Mouse (Mus musculus): ENCODE data around the gene Galnt6. TPM values are rescaled to one million over a fixed set of nuclear protein-coding genes. Genes with fewer than 3 reads are reported as not detected.

The Galnt6 gene
- total RNA-seq, 4 experiments from 2014 or later = 12.4 to 15.1 (median 14.4) TPM

DNA sequence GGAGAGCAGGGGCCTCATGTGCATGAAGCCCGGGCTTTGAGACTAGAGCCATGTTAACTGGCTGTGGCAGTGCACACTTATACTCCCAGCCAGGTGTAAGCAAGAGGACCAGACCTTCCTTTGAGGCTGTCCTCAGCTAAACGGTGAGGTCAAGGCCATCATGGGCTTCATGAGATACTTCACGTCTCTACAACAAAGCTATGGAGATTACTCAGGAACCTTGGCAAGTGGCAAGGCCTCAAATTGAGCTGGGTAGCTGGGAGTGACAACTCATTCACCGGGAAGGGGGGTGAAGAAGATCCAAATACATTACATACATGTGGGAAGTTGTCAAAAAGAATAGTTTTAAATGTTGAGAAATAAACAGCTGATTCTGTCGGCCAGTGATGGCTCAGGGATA lies 68.4 kb downstream of the Galnt6 start:
- DNase-seq (ENCODE audit: low spot score in 2 of 2) = no peak

DNA sequence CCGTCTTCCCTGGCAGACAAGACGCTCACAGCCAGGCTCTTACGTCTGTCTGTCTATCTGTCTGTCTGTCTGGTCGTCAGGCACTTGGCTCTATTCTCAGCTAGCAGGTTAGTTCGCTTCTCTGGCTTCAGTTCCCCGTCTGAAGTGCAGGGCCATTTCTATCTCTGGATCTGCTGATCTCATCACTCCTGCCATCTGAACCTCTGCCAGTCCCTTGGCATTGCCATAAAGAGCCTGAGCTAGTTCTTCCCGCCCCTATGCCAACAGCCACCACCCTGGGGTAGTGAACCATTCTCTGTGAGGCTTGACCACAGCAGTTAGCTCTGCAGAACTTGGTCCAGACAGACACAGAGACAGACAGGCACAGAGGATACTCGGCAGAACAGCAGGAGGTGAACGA lies 68.9 kb downstream of the Galnt6 start:
- DNase-seq (ENCODE audit: low spot score in 2 of 2) = peak in 1 of 2 experiments; percentile 20

DNA sequence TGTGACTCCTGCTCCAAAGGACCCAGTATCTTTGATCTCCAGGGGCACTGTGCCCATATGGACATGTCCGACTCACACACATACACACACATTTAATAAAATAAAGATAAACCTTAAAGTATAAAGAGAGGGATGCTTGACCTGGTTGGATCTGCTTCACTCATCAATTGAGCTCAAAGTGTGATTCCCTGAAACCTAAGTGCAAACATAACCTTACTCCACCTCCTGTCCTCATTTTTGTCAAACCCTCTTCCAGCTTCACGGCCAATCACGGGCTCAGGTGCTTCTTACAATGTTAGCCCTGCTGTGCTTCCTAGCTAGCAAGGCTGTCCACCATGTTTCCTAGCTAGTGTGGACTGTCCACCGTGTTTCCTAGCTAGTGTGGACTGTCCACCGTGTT lies 74.0 kb downstream of the Galnt6 start:
- no peak for DNase-seq (ENCODE audit: low spot score in 2 of 2)

DNA sequence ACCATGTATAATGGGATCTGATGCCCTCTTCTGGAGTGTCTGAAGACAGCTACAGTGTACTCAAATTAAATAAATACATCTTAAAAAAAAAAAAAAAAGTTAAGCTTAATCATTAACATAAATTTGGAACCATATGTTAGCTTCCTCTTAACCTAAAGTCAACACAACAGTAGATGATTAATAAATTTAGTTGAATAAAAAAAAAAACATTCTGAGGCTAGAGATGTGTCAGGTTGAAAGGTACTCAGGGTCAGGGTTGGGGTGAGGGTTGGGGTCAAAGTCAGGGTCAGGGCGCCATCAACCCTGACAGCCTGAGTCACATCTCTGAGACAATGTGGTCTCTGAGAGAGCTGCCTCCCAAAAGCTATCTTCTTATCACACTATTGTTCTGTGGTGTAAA lies 74.9 kb downstream of the Galnt6 start:
- no peak for DNase-seq (ENCODE audit: low spot score in 2 of 2)

DNA sequence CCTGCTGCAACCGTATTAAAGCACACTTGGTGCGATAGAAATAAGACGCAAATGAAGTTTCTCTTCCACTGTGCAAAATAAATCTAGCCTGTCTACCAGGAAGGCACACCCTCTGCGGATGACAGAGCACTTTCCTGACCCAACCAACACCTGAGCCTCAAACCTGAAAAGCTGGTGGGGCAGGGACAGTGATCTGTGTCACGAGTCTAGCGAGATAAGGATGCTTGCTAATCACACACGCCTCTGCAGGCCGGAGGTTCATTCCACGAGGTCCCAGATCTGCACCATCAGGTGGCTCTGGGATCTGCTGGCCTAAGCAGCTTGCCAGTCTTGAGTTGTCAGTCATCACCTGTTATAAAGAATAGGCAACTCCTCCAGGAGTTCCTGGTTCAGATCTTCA lies 77.6 kb downstream of the Galnt6 start:
- DNase-seq (ENCODE audit: low spot score in 2 of 2) = no peak

DNA sequence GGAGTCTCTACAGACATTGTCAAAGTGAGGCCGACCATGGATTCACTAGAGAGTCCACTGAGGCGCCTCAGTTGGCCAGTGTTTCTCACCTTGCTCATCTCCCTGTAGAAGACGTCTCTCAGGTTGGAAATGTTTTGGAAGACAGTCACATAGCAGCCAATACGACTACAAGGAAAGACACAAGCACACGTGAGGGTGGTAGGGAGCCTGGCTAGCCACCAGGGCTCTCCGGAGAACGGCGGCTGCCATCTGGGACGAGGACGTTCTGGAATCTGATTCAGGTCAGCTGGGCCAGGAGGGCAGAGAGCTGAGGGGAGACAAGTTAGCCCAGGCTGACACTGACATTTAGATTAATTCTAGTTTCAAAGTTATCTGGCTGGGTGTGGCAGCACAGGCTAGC lies 79.1 kb downstream of the Galnt6 start:
- DNase-seq (ENCODE audit: low spot score in 2 of 2) = no peak

DNA sequence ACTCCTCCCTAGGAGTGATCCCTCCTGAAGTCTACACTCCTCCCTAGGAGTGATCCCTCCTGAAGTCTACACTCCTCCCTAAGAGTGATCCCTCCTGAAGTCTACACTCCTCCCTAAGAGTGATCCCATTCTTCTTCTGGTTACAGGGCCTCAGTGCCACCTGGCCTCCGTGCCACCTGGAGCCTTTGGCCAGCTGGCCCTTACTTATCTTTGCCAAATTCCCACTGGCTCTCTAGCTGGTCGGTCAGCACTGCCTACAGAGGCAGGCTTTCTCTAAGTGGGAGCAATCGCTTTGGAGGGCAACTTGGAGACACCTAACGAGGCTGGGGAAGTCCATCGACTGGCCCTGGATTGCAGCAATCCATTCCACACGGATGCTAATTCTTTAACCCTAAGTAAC lies 83.0 kb downstream of the Galnt6 start:
- DNase-seq (ENCODE audit: low spot score in 2 of 2) = no peak

DNA sequence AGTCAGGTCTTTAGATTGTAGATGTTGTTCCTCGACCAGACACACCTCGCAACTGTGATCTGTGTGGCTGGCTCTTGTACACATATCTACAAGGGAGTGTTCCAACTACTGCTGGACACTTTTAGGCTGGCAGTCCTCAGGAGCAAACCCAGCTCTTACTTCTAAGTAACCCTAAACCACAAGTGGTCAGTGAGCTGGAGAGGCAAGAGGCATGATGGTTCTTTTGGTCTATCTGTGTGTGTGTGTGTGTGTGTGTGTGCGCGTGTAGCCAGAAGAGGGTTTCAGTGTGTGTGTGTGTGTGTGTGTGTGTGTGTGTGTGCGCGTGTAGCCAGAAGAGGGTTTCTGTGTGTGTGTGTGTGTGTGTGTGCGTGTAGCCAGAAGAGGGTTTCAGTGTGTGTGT lies 86.7 kb downstream of the Galnt6 start:
- DNase-seq (ENCODE audit: low spot score in 2 of 2) = no peak

Small RNA genes within 50 kb of the gene (microRNA-seq; reads per million reads assigned to microRNA genes)
- gene Mir6961 = 0 to 0.21 reads per million in 2 experiments

Other genes starting within 250 kb of the Galnt6 start
- gene Csrnp2, start 233.9 kb downstream of the Galnt6 start, total RNA-seq (2022) = 10 to 100 TPM; 29.1 to 31.5 (median 31.2) TPM
- gene Tfcp2, start 177.4 kb downstream of the Galnt6 start, total RNA-seq (2022) = 10 to 100 TPM; 27.7 to 31.7 (median 30.1) TPM
- gene Pou6f1, start 129.4 kb downstream of the Galnt6 start, total RNA-seq (2022) = 100 to 1,000 TPM; 119 to 151 (median 133) TPM
- 100 to 1,000 TPM; 118 to 126 (median 122) TPM for gene Dazap2, start 114.0 kb downstream of the Galnt6 start, total RNA-seq (2022)
- gene Smagp, start 92.4 kb downstream of the Galnt6 start, total RNA-seq (2022) = 1 to 10 TPM; 1.9 to 3.1 (median 2.3) TPM
- 10 to 100 TPM in 1 of 4 experiments, 1 to 10 TPM in 3; 6.8 to 10.0 (median 7.6) TPM for gene Bin2, start 59.8 kb downstream of the Galnt6 start, total RNA-seq (2022)
- 1 to 10 TPM; 1.7 to 5.8 (median 4.5) TPM for gene Cela1, start 41.5 kb downstream of the Galnt6 start, total RNA-seq (2022)
- 10 to 100 TPM; 60.5 to 73.8 (median 69.8) TPM for gene Slc4a8, start 32.4 kb upstream of the Galnt6 start, total RNA-seq (2022)
- 100 to 1,000 TPM; 200 to 226 (median 209) TPM for gene Scn8a, start 140.5 kb upstream of the Galnt6 start, total RNA-seq (2022)

All from left cerebral cortex, adult 8-10 months (tissue).